Mouse (Mus musculus): Measurements from ENCODE around the gene Fam129b. TPM values are rescaled to one million over a fixed set of nuclear protein-coding genes. Genes with fewer than 3 reads are reported as not detected.
A peak's percentile ranks its signal among the peaks of the same experiment; 100 is the strongest.

The Fam129b gene
- polyA plus RNA-seq, 1 experiment from 2014 or later: 23.5 TPM

- Histone ChIP-seq H3K36me3 (peaks cover 29% of the 10 kb centered on the region), H3K9me3 (replicated peaks) (no peaks in the 10 kb centered on the region), H3K4me1 (peaks cover 55% of the 10 kb centered on the region), H3K27me3 (ENCODE audit: low read depth, poor library complexity, severe bottlenecking) (no peaks in the 10 kb centered on the region), H3K4me3 (peak overlapping the region; percentile 74), H3K27ac (replicated peaks) (peak overlapping the region; percentile 93)
- peak; percentile 87 for DNase-seq (ENCODE audit: low spot score)
- 1% methylated on average over 55 of the region's 55 CpGs for WGBS
Observed at GRCm38 (mm10) chr2:32966689-32967631, 91.0 kb downstream of the Fam129b start.

GRCm38 (mm10) chr2:32968024-32968614 is 92.2 kb downstream of the Fam129b start:
- peaks cover 45% of the 10 kb centered on the region for H3K4me1 ChIP-seq
- no peak for DNase-seq (ENCODE audit: low spot score)
- H3K27ac ChIP-seq (replicated peaks): no peak overlapping the region
- peak overlapping the region; percentile 74; the same call in 1 of the 2 replicates for H3K4me3 ChIP-seq
- H3K9me3 ChIP-seq (replicated peaks): no peaks in the 10 kb centered on the region
- no peaks in the 10 kb centered on the region for H3K27me3 ChIP-seq (ENCODE audit: low read depth, poor library complexity, severe bottlenecking)
- peaks cover 26% of the 10 kb centered on the region for H3K36me3 ChIP-seq
- 91% methylated on average over 9 of the region's 9 CpGs for WGBS

- peaks cover 33% of the 10 kb centered on the region for H3K4me1 ChIP-seq
- no peak overlapping the region for H3K27ac ChIP-seq (replicated peaks)
- H3K9me3 ChIP-seq (replicated peaks): no peaks in the 10 kb centered on the region
- WGBS: 93% methylated on average over 8 of the region's 8 CpGs
- H3K27me3 ChIP-seq (ENCODE audit: low read depth, poor library complexity, severe bottlenecking): no peaks in the 10 kb centered on the region
- no peak for DNase-seq (ENCODE audit: low spot score)
- H3K4me3 ChIP-seq: no peak overlapping the region
- H3K36me3 ChIP-seq: peaks cover 26% of the 10 kb centered on the region
Observed at GRCm38 (mm10) chr2:32969326-32969725, 93.4 kb downstream of the Fam129b start.

GRCm38 (mm10) chr2:32971235-32971634 is 95.3 kb downstream of the Fam129b start:
- WGBS: 34% methylated on average over 9 of the region's 9 CpGs
- Histone ChIP-seq H3K36me3 (peaks cover 38% of the 10 kb centered on the region), H3K4me3 (no peak overlapping the region), H3K9me3 (replicated peaks) (no peaks in the 10 kb centered on the region), H3K27me3 (ENCODE audit: low read depth, poor library complexity, severe bottlenecking) (no peaks in the 10 kb centered on the region), H3K4me1 (peaks cover 18% of the 10 kb centered on the region), H3K27ac (replicated peaks) (no peak overlapping the region)
- no peak for DNase-seq (ENCODE audit: low spot score)

DNA sequence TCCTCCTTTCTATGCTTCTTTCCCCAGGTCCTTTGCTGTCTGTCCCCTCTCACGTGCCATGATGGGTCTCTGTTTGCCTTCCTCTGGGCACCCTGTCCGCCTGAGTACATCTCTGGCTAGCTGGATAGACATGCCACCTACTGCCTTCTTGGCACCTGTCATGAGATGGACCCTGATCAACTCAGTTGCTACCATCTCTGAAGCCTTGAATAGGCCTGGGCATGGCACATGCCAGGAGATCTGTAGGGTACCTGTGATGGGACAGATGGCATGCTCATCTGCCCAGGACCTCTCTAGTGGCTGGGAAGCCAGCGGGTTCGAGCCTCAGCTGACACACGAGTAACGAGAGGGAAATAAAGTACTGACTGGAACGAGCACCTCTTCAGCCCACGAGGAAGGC is 98.3 kb downstream of the Fam129b start:
- Histone ChIP-seq H3K9me3 (replicated peaks) (no peaks in the 10 kb centered on the region), H3K27me3 (ENCODE audit: low read depth, poor library complexity, severe bottlenecking) (no peaks in the 10 kb centered on the region), H3K4me3 (no peak overlapping the region), H3K4me1 (peaks cover 10% of the 10 kb centered on the region; the same call in 1 of the 2 replicates), H3K36me3 (peaks cover 44% of the 10 kb centered on the region), H3K27ac (replicated peaks) (no peak overlapping the region)
- 93% methylated on average over 8 of the region's 8 CpGs for WGBS
- no peak for DNase-seq (ENCODE audit: low spot score)

Other genes starting within 250 kb of the Fam129b start
- gene Eng, start 229.5 kb upstream of the Fam129b start, polyA plus RNA-seq (2016; fragmentation: Nextera tagmentation; extraction: Ambion mirVana): 25.6 and 29.2 TPM in 2 replicates
- gene Fpgs, start 172.0 kb upstream of the Fam129b start, polyA plus RNA-seq (2016; fragmentation: Nextera tagmentation; extraction: Ambion mirVana): 25.6 and 27.9 TPM in 2 replicates
- 119 and 132 TPM in 2 replicates for gene Cdk9, start 163.0 kb upstream of the Fam129b start, polyA plus RNA-seq (2016; fragmentation: Nextera tagmentation; extraction: Ambion mirVana)
- gene Sh2d3c, start 155.1 kb upstream of the Fam129b start, polyA plus RNA-seq (2016; fragmentation: Nextera tagmentation; extraction: Ambion mirVana): 26.7 and 33.6 TPM in 2 replicates
- gene 6330409D20Rik, start 135.1 kb upstream of the Fam129b start, polyA plus RNA-seq (2016; fragmentation: Nextera tagmentation; extraction: Ambion mirVana): 0.94 and 2.1 TPM in 2 replicates
- gene Tor2a, start 118.9 kb upstream of the Fam129b start, polyA plus RNA-seq (2016; fragmentation: Nextera tagmentation; extraction: Ambion mirVana): 59.2 and 59.8 TPM in 2 replicates
- gene Ttc16, start 100.5 kb upstream of the Fam129b start, polyA plus RNA-seq (2016; fragmentation: Nextera tagmentation; extraction: Ambion mirVana): 0.31 TPM in 2 replicates
- 5.2 TPM in 2 replicates for gene Ptrh1, start 100.3 kb upstream of the Fam129b start, polyA plus RNA-seq (2016; fragmentation: Nextera tagmentation; extraction: Ambion mirVana)
- gene Cfap157, start 91.7 kb upstream of the Fam129b start, polyA plus RNA-seq (2016; fragmentation: Nextera tagmentation; extraction: Ambion mirVana): 0.90 and 1.2 TPM in 2 replicates
- gene Stxbp1, start 28.9 kb upstream of the Fam129b start, polyA plus RNA-seq (2016; fragmentation: Nextera tagmentation; extraction: Ambion mirVana): 31.4 and 45.6 TPM in 2 replicates
- 144 and 172 TPM in 2 replicates for gene Rpl12, start 85.4 kb downstream of the Fam129b start, polyA plus RNA-seq (2016; fragmentation: Nextera tagmentation; extraction: Ambion mirVana)
- gene Lrsam1, start 85.5 kb downstream of the Fam129b start, polyA plus RNA-seq (2016; fragmentation: Nextera tagmentation; extraction: Ambion mirVana): 9.8 and 12.9 TPM in 2 replicates
- 19.5 and 23.3 TPM in 2 replicates for gene Slc2a8, start 106.0 kb downstream of the Fam129b start, polyA plus RNA-seq (2016; fragmentation: Nextera tagmentation; extraction: Ambion mirVana)